Mouse (Mus musculus) midbrain, embryonic 11.5 days (tissue): ENCODE data around the gene Slc22a1. TPM values are rescaled to one million over a fixed set of nuclear protein-coding genes. Genes with fewer than 3 reads are reported as not detected.
"Not testable (repeated sequence)": the region's sequence is repeated elsewhere in the genome, so short reads cannot be mapped to it uniquely, and the experiment has no call there.

Source experiments
- ATAC-seq: fragments of 200-750 bp; cut with Nextera tagmentation; 2 replicates; pipeline ENCODE4 v1.8.0; 2017; ENCODE audit warnings: moderate TSS enrichment, moderate library complexity; ENCODE audit not compliant: low FRiP score
- DNase-seq: peaks from one replicate; pipeline ENCODE4 v3.0.0; 2015; ENCODE audit warnings: low spot score; ENCODE audit errors: missing footprints
- H3K27ac ChIP-seq: fragments of 300-500 bp; sonication (generic); 2 replicates; pipeline ENCODE4 v1.5.1; 2014; ENCODE audit warnings: low read depth, low read length
- H3K27me3 ChIP-seq: fragments of 300-500 bp; sonication (generic); 2 replicates; pipeline ENCODE4 v1.6.1; 2014; ENCODE audit warnings: mild to moderate bottlenecking, low read length, moderate library complexity, mixed read lengths; ENCODE audit not compliant: control insufficient read depth, insufficient read depth
- H3K36me3 ChIP-seq: fragments of 300-500 bp; sonication (generic); 2 replicates; pipeline ENCODE4 v1.6.1; 2014; ENCODE audit warnings: mild to moderate bottlenecking, low read length, moderate library complexity, mixed read lengths; ENCODE audit not compliant: control insufficient read depth, insufficient read depth
- H3K4me1 ChIP-seq: fragments of 300-500 bp; sonication (generic); 2 replicates; pipeline ENCODE4 v1.6.1; 2014; ENCODE audit warnings: low read length; ENCODE audit not compliant: control insufficient read depth, insufficient read depth
- H3K4me2 ChIP-seq: fragments of 300-500 bp; sonication (generic); 2 replicates; pipeline ENCODE4 v1.6.1; 2014; ENCODE audit warnings: mild to moderate bottlenecking, moderate library complexity
- H3K4me3 ChIP-seq: fragments of 300-500 bp; sonication (generic); 2 replicates; pipeline ENCODE4 v1.5.1; 2014; ENCODE audit warnings: low read depth, low read length
- H3K9ac ChIP-seq: fragments of 300-500 bp; sonication (generic); 2 replicates; pipeline ENCODE4 v1.6.1; 2014; ENCODE audit warnings: low read length
- H3K9me3 ChIP-seq: fragments of 300-500 bp; sonication (generic); 2 replicates; pipeline ENCODE4 v1.6.1; 2016; ENCODE audit warnings: low read length; ENCODE audit not compliant: control insufficient read depth
- WGBS: fragments of 180-500 bp; shearing (Covaris S2); extraction: QIAGEN DNeasy Blood & Tissue Kit; methylation state at CpG from one replicate; pipeline ENCODE4 v1.1.7; 2014; 5-methylcytosine and 5-hydroxymethylcytosine counted together
- polyA plus RNA-seq: library from polyadenylated mRNA; unstranded; fragments of >200 nt; fragmentation: Nextera tagmentation; extraction: Ambion mirVana; gene quantifications from 2 replicates; pipeline ENCODE4 v1.2.1, GENCODE M21; 2014

Slc22a1 gene
- polyA plus RNA-seq, 1 experiment from 2014 or later, result not detected

- H3K36me3 ChIP-seq, result peaks cover 26% of the 10 kb centered on the region
- 94% methylated on average over 7 of the region's 7 CpGs for WGBS
- ATAC-seq, result no peak
Observed at GRCm38 (mm10) chr17:12691899-12692298, 16.3 kb upstream of the Slc22a1 start.

GRCm38 (mm10) chr17:12689537-12689936 lies 13.9 kb upstream of the Slc22a1 start:
- no peak overlapping the region for H3K27ac ChIP-seq
- H3K36me3 ChIP-seq, result peaks cover 23% of the 10 kb centered on the region
- no peaks in the 10 kb centered on the region for H3K27me3 ChIP-seq
- no peak for ATAC-seq
- no peaks in the 10 kb centered on the region for H3K9me3 ChIP-seq
- H3K9ac ChIP-seq, result no peak overlapping the region
- no peaks in the 10 kb centered on the region for H3K4me1 ChIP-seq
- WGBS, result 78% methylated on average over 3 of the region's 3 CpGs
- no peak overlapping the region for H3K4me3 ChIP-seq
- DNase-seq, result no peak
- H3K4me2 ChIP-seq, result no peak overlapping the region

More at GRCm38 (mm10) chr17:12691899-12692298, 16.3 kb upstream of the Slc22a1 start:
- H3K4me3 ChIP-seq, result no peak overlapping the region
- no peaks in the 10 kb centered on the region for H3K9me3 ChIP-seq
- DNase-seq, result no peak
- H3K4me2 ChIP-seq, result no peak overlapping the region
- no peak overlapping the region for H3K27ac ChIP-seq
- H3K4me1 ChIP-seq, result no peaks in the 10 kb centered on the region
- H3K27me3 ChIP-seq, result no peaks in the 10 kb centered on the region
- no peak overlapping the region for H3K9ac ChIP-seq

- 95% methylated on average over 20 of the region's 20 CpGs for WGBS
- no peaks in the 10 kb centered on the region for H3K9me3 ChIP-seq
- H3K27ac ChIP-seq, result no peak overlapping the region
- no peak overlapping the region for H3K4me3 ChIP-seq
- H3K4me2 ChIP-seq, result no peak overlapping the region
- H3K27me3 ChIP-seq, result no peaks in the 10 kb centered on the region
- DNase-seq (peak; percentile 35), ATAC-seq (no peak)
- H3K9ac ChIP-seq, result no peak overlapping the region
- peaks cover 22% of the 10 kb centered on the region for H3K36me3 ChIP-seq
- no peaks in the 10 kb centered on the region for H3K4me1 ChIP-seq
Observed at GRCm38 (mm10) chr17:12688427-12689110, 12.9 kb upstream of the Slc22a1 start.

- peaks cover 11% of the 10 kb centered on the region for H3K36me3 ChIP-seq
- 86% methylated on average over 7 of the region's 7 CpGs for WGBS
- H3K9ac ChIP-seq, result no peak overlapping the region
- H3K27ac ChIP-seq, result no peak overlapping the region
- ATAC-seq (no peak), DNase-seq (no peak)
- H3K27me3 ChIP-seq, result no peaks in the 10 kb centered on the region
- H3K4me1 ChIP-seq, result no peaks in the 10 kb centered on the region
- H3K9me3 ChIP-seq, result no peaks in the 10 kb centered on the region
- H3K4me3 ChIP-seq, result no peak overlapping the region
- H3K4me2 ChIP-seq, result no peak overlapping the region
Observed at GRCm38 (mm10) chr17:12684928-12685624, 9.4 kb upstream of the Slc22a1 start.

GRCm38 (mm10) chr17:12684412-12684811 lies 8.8 kb upstream of the Slc22a1 start:
- ATAC-seq, result no peak
- H3K9me3 ChIP-seq, result no peaks in the 10 kb centered on the region
- H3K4me2 ChIP-seq, result no peak overlapping the region
- no peak for DNase-seq
- WGBS, result 82% methylated on average over 4 of the region's 4 CpGs
- no peaks in the 10 kb centered on the region for H3K4me1 ChIP-seq
- no peak overlapping the region for H3K27ac ChIP-seq
- H3K36me3 ChIP-seq, result peaks cover 10% of the 10 kb centered on the region
- H3K9ac ChIP-seq, result no peak overlapping the region
- H3K4me3 ChIP-seq, result no peak overlapping the region
- H3K27me3 ChIP-seq, result no peaks in the 10 kb centered on the region

- Histone ChIP-seq H3K27ac (no peak overlapping the region), H3K4me3 (no peak overlapping the region), H3K9me3 (no peaks in the 10 kb centered on the region), H3K4me1 (no peaks in the 10 kb centered on the region), H3K27me3 (no peaks in the 10 kb centered on the region), H3K4me2 (no peak overlapping the region), H3K9ac (no peak overlapping the region), H3K36me3 (peaks cover 10% of the 10 kb centered on the region)
- 94% methylated on average over 13 of the region's 13 CpGs for WGBS
- no peak for ATAC-seq
- DNase-seq, result no peak
Observed at GRCm38 (mm10) chr17:12683582-12683981, 8.0 kb upstream of the Slc22a1 start.

- Histone ChIP-seq H3K9ac (no peak overlapping the region), H3K27me3 (no peaks in the 10 kb centered on the region), H3K27ac (no peak overlapping the region), H3K9me3 (no peaks in the 10 kb centered on the region), H3K4me2 (no peak overlapping the region), H3K4me3 (no peak overlapping the region), H3K36me3 (no peaks in the 10 kb centered on the region), H3K4me1 (no peaks in the 10 kb centered on the region)
- DNase-seq (no peak), ATAC-seq (no peak)
Observed at GRCm38 (mm10) chr17:12678261-12678660, 2.6 kb upstream of the Slc22a1 start.

GRCm38 (mm10) chr17:12677139-12677538 lies 1.5 kb upstream of the Slc22a1 start:
- Histone ChIP-seq H3K9ac (no peak overlapping the region), H3K4me1 (no peaks in the 10 kb centered on the region), H3K4me2 (no peak overlapping the region), H3K36me3 (no peaks in the 10 kb centered on the region), H3K27me3 (no peaks in the 10 kb centered on the region), H3K4me3 (no peak overlapping the region), H3K27ac (no peak overlapping the region), H3K9me3 (no peaks in the 10 kb centered on the region)
- DNase-seq (no peak), ATAC-seq (no peak)

GRCm38 (mm10) chr17:12674980-12675379 lies 649 bp downstream of the Slc22a1 start:
- not testable (repeated sequence) for H3K4me2 ChIP-seq, H3K27me3 ChIP-seq, H3K9me3 ChIP-seq, H3K4me1 ChIP-seq, H3K4me3 ChIP-seq, H3K27ac ChIP-seq, H3K9ac ChIP-seq, DNase-seq, ATAC-seq, H3K36me3 ChIP-seq
- WGBS, result 89% methylated on average over 7 of the region's 7 CpGs
